Mouse (Mus musculus) liver, embryonic 16.5 days (tissue): ENCODE measurements around the gene Vamp5. TPM values are rescaled to one million over a fixed set of nuclear protein-coding genes. Genes with fewer than 3 reads are reported as not detected.
A peak's percentile ranks its signal among the peaks of the same experiment; 100 is the strongest.

ENCODE experiments used
- ATAC-seq: fragments of 200-750 bp; cut with Nextera tagmentation; 2 replicates; pipeline ENCODE4 v1.8.0; 2017; ENCODE audit warnings: low read depth, mild to moderate bottlenecking, moderate number of reproducible peaks, moderate library complexity
- H3K27ac ChIP-seq: fragments of 300-500 bp; sonication (generic); 2 replicates; pipeline ENCODE4 v1.5.1; 2014; ENCODE audit warnings: mild to moderate bottlenecking, low read length
- H3K27me3 ChIP-seq: fragments of 300-500 bp; sonication (generic); 2 replicates; pipeline ENCODE4 v1.6.1; 2014; ENCODE audit warnings: low read depth, low read length, mixed read lengths; ENCODE audit not compliant: control insufficient read depth, insufficient read depth
- H3K36me3 ChIP-seq: fragments of 300-500 bp; sonication (generic); 2 replicates; pipeline ENCODE4 v1.6.1; 2014; ENCODE audit warnings: mild to moderate bottlenecking; ENCODE audit not compliant: control insufficient read depth, insufficient read depth
- H3K4me1 ChIP-seq: fragments of 300-500 bp; sonication (generic); 2 replicates; pipeline ENCODE4 v1.6.1; 2014; ENCODE audit warnings: low read depth, low read length, mixed read lengths; ENCODE audit not compliant: control insufficient read depth
- H3K4me2 ChIP-seq: fragments of 300-500 bp; sonication (generic); 2 replicates; pipeline ENCODE4 v1.6.1; 2014; ENCODE audit warnings: low read depth, low read length, mixed read lengths
- H3K4me3 ChIP-seq: fragments of 300-500 bp; sonication (generic); 2 replicates; pipeline ENCODE4 v1.5.1; 2014; ENCODE audit warnings: low read depth, mild to moderate bottlenecking, low read length
- H3K9ac ChIP-seq: fragments of 300-500 bp; sonication (generic); 2 replicates; pipeline ENCODE4 v1.6.1; 2014; ENCODE audit warnings: low read depth, low read length
- H3K9me3 ChIP-seq: fragments of 300-500 bp; sonication (generic); replicated peaks from 2 replicates; pipeline ENCODE4 v1.6.1; 2016; ENCODE audit warnings: low read length; ENCODE audit not compliant: control insufficient read depth
- WGBS: fragments of 180-500 bp; shearing (Covaris S2); extraction: QIAGEN DNeasy Blood & Tissue Kit; methylation state at CpG from one replicate; pipeline ENCODE4 v1.1.7; 2014; ENCODE audit not compliant: insufficient replicate concordance; 5-methylcytosine and 5-hydroxymethylcytosine counted together
- polyA plus RNA-seq: library from polyadenylated mRNA; unstranded; fragments of >200 nt; fragmentation: Nextera tagmentation; extraction: Ambion mirVana; gene quantifications from 2 replicates; pipeline ENCODE4 v1.2.1, GENCODE M21; 2015

Gene Vamp5
- polyA plus RNA-seq = 54.9 and 62.8 TPM in 2 replicates

DNA sequence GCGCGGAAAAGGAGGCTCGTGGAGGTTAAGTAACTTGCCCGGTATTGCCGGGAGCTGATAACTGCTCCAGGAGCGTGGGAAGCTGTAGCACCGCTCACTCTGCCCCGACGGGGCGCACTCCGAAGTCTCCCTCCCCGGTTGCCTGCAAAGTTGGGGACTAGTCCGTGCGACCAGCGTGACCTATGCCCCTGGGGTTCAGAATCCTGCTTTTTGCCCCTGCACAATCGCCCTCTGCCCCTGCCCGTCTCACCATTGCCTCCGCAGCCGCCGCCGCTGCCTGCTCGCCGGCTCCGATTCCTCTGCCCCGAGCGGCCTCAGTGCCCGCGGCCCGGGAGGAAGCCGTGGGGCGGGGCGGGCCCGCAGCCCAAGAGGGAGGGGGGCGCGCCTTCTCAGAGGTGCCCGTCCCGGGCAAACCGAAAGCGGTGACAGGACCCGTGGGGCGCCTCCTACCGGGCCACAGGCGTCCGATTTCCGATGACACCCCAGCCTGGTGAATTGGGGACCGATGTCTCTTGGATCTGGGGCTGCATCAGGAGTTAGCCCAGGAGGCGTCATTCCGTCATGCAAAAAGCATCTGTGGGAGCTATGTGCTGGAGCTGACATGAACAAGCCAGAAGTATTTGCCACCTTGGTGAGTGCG, at the start of gene Vamp5:
Gene Vamp5, minus strand, starts transcription at position 338 of the 640 bp plus-strand sequence.
- peaks cover 62% of the 10 kb centered on the region for H3K4me1 ChIP-seq
- H3K27ac ChIP-seq = peak within 1 kb of the TSS; percentile 95
- peaks cover 13% of the 10 kb centered on the region for H3K36me3 ChIP-seq
- H3K4me2 ChIP-seq = peak within 1 kb of the TSS; percentile 74
- WGBS = under 1% methylated on average over 49 of the region's 49 CpGs
- H3K27me3 ChIP-seq = no peaks in the 10 kb centered on the region
- peak within 1 kb of the TSS; percentile 94 for H3K9ac ChIP-seq
- no peaks in the 10 kb centered on the region for H3K9me3 ChIP-seq
- ATAC-seq = peak; percentile 86
- peak within 1 kb of the TSS; percentile 84 for H3K4me3 ChIP-seq

DNA sequence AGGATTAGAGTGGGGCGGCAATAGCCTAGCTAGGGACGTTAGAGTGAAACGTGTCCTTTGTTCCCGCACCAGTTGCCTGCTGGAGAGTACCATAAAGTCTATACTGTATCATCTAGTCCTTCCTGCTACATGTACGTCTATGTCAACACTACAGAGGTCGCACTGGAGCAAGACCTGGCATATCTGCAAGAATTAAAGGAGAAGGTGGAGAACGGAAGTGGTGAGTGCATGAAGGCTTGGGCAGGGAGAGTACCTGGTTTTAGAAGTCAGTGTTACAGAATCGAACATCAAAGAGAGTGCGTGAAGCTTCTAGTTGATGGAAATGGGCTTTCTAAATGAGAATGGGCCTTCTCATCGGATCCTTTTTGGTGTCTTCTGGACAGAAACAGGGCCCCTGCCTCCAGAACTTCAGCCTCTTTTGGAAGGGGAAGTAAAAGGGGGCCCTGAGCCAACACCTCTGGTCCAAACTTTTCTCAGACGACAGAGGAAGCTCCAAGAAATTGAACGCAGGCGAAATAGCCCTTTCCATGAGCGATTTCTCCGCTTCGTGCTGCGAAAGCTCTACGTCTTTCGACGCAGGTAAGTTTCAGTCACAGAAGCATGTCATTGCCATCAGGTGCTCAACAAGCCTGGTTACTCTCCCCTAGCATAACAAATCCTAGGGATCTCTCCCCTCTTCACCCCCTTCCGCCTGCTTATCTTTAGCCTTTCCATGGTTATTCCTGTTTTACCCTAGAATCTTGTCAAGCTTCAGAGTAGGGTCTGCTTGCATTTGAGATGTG, 49.0 kb upstream of the Vamp5 start:
- Histone ChIP-seq H3K4me2 (no peak overlapping the region), H3K9ac (no peak overlapping the region), H3K27me3 (no peaks in the 10 kb centered on the region), H3K9me3 (no peaks in the 10 kb centered on the region), H3K36me3 (peaks cover 55% of the 10 kb centered on the region), H3K4me1 (no peaks in the 10 kb centered on the region), H3K27ac (no peak overlapping the region), H3K4me3 (no peak overlapping the region)
- no peak for ATAC-seq
- WGBS = 82% methylated on average over 21 of the region's 21 CpGs

GRCm38 (mm10) chr6:72428036-72428435, 47.8 kb upstream of the Vamp5 start:
- H3K27me3 ChIP-seq = no peaks in the 10 kb centered on the region
- H3K4me3 ChIP-seq = no peak overlapping the region
- no peak overlapping the region for H3K27ac ChIP-seq
- no peaks in the 10 kb centered on the region for H3K4me1 ChIP-seq
- ATAC-seq = peak; percentile 62; the same call in 1 of the 2 replicates
- H3K4me2 ChIP-seq = no peak overlapping the region
- H3K9ac ChIP-seq = no peak overlapping the region
- 41% methylated on average over 8 of the region's 8 CpGs for WGBS
- H3K9me3 ChIP-seq = no peaks in the 10 kb centered on the region
- H3K36me3 ChIP-seq = peaks cover 55% of the 10 kb centered on the region

- no peaks in the 10 kb centered on the region for H3K9me3 ChIP-seq
- H3K4me2 ChIP-seq = no peak overlapping the region
- no peak for ATAC-seq
- peaks cover 1% of the 10 kb centered on the region for H3K4me1 ChIP-seq
- peaks cover 44% of the 10 kb centered on the region for H3K36me3 ChIP-seq
- H3K4me3 ChIP-seq = no peak overlapping the region
- H3K27ac ChIP-seq = no peak overlapping the region
- no peaks in the 10 kb centered on the region for H3K27me3 ChIP-seq
- WGBS = 84% methylated on average over 11 of the region's 11 CpGs
- H3K9ac ChIP-seq = no peak overlapping the region
Observed at GRCm38 (mm10) chr6:72425646-72426045, 45.4 kb upstream of the Vamp5 start.

- Histone ChIP-seq H3K27ac (no peak overlapping the region), H3K4me1 (peaks cover 24% of the 10 kb centered on the region), H3K9ac (no peak overlapping the region), H3K4me2 (no peak overlapping the region), H3K36me3 (peaks cover 34% of the 10 kb centered on the region), H3K9me3 (no peaks in the 10 kb centered on the region), H3K27me3 (no peaks in the 10 kb centered on the region), H3K4me3 (no peak overlapping the region)
- no peak for ATAC-seq
- 78% methylated on average over 10 of the region's 10 CpGs for WGBS
Observed at GRCm38 (mm10) chr6:72420901-72421300, 40.6 kb upstream of the Vamp5 start.

DNA sequence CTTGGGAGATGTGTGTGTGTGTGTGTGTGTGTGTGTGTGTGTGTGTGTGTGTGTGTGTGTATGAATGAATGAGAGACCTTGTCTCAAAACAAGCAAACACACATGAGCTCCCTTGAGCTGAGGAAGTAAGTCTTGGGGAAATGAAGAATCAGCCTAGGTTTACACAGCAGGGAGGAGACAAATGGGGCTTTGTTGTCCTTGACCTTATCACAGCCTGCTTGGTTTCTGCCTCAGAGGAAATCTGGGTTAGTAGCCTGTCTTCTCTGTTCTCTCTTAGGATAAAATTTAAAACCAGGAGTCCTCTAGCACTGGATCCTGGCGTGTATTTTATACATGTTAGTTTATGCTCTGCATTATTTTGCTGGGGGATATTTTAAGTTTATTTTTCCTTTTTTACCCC, 39.5 kb upstream of the Vamp5 start:
- peaks cover 28% of the 10 kb centered on the region for H3K4me1 ChIP-seq
- H3K9me3 ChIP-seq = no peaks in the 10 kb centered on the region
- H3K4me2 ChIP-seq = no peak overlapping the region
- H3K27me3 ChIP-seq = no peaks in the 10 kb centered on the region
- H3K9ac ChIP-seq = no peak overlapping the region
- H3K4me3 ChIP-seq = no peak overlapping the region
- WGBS = 52% methylated on average over 1 of the region's 1 CpGs
- H3K36me3 ChIP-seq = peaks cover 23% of the 10 kb centered on the region
- ATAC-seq = no peak
- H3K27ac ChIP-seq = no peak overlapping the region

DNA sequence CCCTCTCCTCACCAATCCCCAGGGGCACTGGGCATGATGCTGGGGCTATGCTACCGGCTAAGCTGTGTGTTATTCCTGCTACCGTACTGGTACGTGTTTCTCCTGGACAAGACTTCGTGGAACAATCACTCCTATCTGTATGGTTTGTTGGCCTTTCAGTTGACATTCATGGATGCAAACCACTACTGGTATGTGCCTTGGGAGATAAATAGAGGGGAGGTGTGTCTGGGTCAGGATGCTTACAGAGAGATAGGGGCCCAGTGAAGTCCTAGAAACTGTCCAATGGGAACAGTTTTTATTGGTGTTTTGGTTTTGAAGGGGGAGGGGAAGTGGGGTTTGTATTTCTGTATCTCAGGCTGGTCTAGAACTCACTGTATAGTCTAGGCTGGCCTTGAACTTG, 38.0 kb upstream of the Vamp5 start:
- H3K4me1 ChIP-seq = peaks cover 35% of the 10 kb centered on the region
- no peaks in the 10 kb centered on the region for H3K27me3 ChIP-seq
- H3K9me3 ChIP-seq = no peaks in the 10 kb centered on the region
- H3K4me2 ChIP-seq = no peak overlapping the region; the same call in 1 of the 2 replicates
- WGBS = 26% methylated on average over 4 of the region's 4 CpGs
- peaks cover 10% of the 10 kb centered on the region for H3K36me3 ChIP-seq
- ATAC-seq = peak; percentile 33; the same call in 1 of the 2 replicates
- 0 out of 2 replicates have a peak overlapping the region, but pooled peaks have one; percentile 4 for H3K9ac ChIP-seq
- H3K27ac ChIP-seq = peak overlapping the region; percentile 51; the same call in 1 of the 2 replicates
- H3K4me3 ChIP-seq = no peak overlapping the region

DNA sequence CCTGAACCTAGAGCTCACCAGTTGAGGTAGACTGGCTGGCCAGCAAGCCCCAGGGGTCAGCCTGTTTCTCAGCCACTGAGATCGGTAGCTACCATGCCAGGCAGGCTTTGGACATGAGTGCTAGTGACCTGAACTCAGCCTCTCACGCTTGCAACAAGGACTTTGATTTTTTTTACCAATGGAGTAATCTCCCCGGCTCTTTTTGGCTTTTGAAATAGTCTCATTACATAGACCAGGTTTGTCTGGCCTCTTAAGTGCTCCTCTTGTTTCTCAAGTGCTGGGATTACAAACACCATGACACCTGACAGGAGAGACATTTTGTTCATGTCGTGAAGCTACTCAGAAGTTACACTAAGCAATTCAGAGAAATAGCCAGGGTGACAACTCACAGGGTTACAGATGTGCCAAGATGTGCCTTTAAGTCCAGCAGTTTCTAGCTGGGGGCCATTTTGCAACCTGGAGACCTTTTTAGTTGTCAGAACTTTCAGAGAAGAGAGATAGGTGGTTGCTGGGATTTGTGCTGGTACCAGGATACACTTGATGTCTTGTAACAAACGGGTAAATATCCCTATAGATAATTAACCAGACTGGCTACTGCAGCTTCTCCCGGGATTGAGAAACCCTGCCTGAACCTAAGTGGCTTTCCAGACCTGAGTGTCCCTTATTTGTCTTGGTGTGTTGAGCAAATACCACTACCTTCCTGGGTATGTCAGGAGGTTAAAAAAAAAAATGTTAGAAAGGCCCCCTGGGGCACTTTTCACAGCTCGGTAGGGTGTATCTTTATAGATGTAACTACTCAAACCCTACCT, 35.9 kb upstream of the Vamp5 start:
- Histone ChIP-seq H3K9ac (no peak overlapping the region), H3K9me3 (no peaks in the 10 kb centered on the region), H3K27ac (peak overlapping the region; percentile 79), H3K4me3 (peak overlapping the region; percentile 68), H3K4me1 (peaks cover 35% of the 10 kb centered on the region), H3K36me3 (peaks cover 3% of the 10 kb centered on the region), H3K4me2 (peak overlapping the region; percentile 75), H3K27me3 (no peaks in the 10 kb centered on the region)
- 68% methylated on average over 7 of the region's 7 CpGs for WGBS
- peak; percentile 41 for ATAC-seq
